Mouse (Mus musculus) v-Abl transformed pro-B cells (cell line): ENCODE data around the gene Dlgap1.

Experiments used
- in situ Hi-C, 2 experiments: fragments of 400-800 bp; cut with MboI; formaldehyde crosslinking; loops; one replicate each; pipeline ENCODE4 v1.15.1; 2025; ENCODE audit not compliant: unreplicated experiment in 2 of 2

The Dlgap1 gene

DNA sequence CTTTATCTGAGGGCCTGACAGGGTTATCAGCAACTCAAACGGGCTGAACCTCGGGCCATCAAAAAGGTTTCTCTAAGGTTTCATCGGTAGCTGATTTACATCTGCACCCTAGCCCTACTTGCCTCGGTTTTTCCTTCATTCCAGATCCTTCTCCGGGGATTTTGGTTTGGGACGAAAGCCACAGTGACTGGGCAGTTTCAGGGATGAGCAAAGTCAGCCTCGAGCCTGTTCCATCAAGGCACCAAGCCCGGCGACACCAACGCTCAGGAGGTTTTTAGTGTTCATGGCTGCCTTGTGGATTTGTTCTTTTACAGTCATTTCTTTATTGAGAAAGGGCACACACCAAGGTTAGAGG is 779.6 kb downstream of the Dlgap1 start:
- in situ Hi-C loops = loop anchor here (5.0 to 25.0 kb wide), 2 partner anchors 89 to 489 kb away; no protein-coding TSS in a partner anchor

DNA sequence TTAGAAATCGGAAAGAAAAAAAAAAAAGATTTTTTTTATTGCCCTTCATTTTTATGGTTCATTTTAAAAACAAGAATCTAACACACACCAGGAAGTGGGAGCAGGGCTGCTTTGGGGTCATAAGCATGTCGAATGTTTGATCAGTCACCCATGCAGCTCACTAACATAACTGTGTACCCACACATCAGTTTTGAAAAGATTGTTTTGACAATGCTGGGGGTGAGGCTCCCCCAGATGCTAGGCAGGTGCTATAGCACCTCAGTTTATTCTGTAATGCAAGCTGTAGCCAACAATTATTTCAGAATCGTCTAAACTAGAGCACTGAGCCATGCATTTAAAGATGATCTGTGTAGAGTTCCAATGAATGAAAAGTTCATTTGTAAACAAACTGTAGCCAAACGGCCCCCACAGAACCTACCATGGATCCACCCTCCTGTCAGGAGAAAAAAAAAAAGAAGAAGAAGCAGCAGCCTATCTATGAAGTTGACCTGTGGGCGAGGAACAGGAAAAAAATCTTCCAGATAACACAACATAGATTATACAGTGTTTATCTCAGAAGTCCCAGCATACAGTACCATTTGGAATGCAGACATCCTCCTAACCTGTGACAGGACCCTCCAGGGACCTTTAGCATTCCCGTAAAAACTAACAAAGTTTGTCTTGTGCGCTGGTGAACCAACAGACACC is 780.2 kb downstream of the Dlgap1 start:
- in situ Hi-C loops = loop anchor here (5.0 to 25.0 kb wide), 2 partner anchors 88 to 488 kb away; no protein-coding TSS in a partner anchor

DNA sequence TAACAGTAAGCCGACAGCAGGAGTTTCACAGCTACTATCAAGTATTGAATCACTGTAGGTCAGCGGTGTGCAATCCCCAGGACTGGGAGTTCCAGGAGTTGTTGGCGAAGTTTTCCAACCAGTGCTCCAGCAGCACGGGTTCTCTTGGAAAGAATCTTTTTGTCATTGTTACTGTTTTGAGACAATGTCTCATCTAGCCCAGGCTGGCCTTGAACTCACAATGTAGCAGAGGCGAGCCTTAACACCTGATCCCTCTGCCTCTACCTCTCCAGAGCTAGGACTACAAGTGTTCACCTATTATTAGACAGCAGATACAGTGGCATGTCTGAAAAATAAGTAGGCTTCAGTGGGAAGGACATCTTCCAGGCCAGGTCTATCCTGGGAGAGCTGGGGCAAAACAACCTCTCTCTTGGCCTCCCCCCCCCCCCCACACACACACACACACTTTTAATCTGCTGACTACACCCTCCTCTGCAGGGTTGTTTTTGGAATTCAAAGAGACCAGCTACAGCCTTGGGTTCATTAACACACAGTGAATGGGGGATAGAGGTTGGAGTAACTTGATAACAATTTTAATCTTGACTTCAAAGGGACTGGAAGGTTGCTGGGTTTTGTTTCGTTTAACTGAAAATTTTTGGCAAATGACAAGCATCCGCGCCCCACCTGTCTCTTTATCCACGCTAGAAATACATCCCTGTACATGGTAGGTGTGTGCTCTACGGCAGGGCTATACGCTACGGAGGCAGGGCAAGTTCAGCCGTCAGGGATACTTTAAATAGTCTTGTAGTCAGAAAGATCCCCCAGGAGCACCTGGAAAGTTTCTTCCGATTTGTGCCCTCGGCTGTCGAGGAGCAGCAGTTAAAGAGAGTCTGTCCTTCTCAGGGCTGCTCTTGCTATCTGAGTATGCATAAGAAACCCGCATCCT is 781.6 kb downstream of the Dlgap1 start:
- in situ Hi-C loops = no loop called here

DNA sequence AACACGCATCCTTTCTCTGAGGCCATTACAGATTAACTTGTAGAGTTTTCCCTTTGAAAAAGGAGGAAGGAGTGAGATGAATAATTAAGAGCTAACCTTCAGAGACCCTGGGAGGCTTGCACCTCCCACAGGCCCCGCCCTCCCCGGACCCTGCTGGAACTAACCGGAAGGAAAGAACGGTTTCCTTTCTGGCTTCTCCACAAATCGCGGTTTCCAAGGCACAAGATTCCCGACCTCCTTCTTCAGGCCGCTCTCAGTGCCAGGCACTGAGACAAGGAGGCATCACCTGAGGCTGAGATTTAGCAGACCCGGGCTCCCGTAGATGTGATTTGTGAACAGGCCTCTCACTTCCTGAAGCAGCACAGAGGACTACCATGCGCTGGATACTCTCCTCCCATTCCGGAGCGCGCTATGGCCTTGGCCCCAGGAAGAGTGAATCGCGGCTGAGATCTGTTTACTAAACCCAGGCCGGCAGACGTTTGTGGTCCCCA is 782.3 kb downstream of the Dlgap1 start:
- in situ Hi-C loops = no loop called here

DNA sequence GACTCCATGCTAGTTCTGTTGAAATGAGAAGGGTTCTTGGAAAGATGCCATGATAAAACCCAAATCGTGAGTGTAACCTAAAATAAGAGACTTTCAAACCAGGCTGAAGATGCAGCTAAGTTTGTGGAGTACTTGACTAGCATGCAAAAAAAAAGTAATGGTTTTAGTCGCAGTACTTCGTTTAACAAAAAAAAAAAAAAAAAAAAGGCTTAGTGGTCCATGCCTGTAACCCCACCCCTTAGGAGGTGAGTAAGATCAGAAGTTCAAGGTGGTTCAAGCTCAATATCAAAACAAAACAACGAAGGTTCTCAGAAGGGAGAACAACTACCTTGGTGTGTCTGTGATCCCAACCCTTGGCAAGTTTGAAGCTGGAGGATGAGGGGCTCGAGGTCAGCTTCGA is 782.8 kb downstream of the Dlgap1 start:
- in situ Hi-C loops = no loop called here

DNA sequence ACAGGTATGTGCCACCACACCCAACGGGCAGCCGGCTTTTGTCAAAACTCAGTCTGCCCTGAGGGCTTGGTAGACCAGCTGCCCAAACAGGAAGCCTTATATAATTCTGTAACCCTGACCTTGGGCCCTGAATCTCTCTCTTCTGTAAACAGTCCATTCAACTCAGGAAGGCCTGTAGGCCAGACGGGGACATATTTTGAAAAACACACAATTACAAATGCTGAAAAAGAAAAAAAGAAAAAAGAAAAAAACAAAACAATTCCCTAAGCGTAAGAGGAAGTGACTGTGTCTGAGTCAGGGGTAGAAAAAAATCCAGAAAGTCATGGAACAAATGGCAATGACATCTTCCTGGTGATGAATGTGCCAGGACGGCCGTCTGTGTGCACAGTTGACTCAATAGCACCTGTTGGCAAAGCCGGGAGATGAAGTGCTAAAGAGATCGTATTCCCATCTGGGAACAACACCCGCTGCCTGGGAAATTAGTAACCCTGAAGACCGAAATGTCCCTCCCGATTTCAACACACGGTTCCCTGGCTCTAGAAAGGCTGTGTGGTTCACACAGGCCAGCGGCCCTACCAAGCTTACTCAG is 784.7 kb downstream of the Dlgap1 start:
- in situ Hi-C loops = no loop called here

DNA sequence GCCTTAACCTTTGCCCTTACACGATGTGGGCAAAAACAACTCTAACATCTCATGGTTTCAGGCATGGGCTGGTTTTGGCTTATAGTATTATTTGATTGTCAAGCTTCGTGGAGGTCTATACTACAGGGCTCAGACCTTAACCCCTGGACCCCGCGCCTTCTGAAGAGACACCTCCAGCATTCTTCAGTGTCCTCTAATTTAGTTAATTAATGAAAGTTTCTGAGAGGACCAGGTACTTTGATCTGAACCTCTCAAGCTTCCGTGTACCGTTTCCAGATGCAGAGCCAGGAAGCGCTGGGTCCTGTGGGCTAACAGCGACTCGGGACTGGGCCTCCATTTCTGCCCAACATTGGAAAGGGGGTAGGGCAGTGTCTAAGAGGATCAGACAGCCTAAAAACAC is 785.2 kb downstream of the Dlgap1 start:
- in situ Hi-C loops = no loop called here

DNA sequence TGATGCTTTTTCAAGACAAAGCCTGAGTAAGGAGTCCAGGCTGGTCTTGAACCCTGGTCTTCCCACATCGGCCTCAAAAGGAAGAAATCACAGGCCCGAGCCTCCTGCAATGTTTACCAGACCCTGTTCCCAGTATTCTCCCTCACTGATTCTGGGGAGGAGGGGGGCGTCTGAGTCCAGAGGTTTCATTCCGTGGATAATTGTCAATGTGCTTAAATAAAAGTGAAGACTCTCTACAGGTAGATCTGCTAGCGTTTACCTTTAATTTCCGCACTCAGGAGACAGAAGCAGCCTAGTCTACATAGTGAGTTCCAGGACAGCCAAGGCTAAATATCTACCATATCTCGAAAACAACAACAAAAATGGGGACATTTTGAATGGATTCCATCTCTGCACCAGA is 785.8 kb downstream of the Dlgap1 start:
- in situ Hi-C loops = no loop called here

DNA sequence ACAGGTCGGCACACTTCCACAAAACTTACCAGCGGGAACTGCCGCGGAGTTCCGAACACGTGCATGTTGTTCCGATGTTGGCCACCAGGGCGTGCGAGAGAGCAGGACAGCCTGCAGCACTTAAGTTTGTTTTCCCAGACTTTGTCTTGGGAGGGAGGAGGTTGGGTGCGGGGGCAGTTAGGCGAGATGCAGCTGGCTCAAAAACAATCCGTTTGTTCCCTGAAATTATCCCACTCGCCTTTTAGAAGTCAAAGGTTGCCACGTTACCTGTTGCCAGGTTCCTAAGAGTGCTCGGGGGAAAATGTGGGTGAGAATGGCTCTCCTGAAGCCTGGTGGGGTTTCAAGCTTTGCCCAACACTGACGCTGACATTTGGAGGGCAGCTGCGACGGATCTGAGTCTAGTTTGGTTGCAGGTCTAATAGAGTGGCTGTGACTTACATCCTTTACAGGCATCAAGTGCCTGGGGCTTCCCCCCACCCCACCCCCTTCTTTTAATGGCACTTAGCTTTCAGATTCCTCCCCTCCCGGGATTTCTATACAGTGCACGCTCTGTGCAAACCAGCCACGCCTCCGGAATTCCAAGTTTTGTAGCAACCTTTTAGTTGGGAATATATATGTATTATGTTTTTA is 786.3 kb downstream of the Dlgap1 start:
- in situ Hi-C loops = no loop called here

DNA sequence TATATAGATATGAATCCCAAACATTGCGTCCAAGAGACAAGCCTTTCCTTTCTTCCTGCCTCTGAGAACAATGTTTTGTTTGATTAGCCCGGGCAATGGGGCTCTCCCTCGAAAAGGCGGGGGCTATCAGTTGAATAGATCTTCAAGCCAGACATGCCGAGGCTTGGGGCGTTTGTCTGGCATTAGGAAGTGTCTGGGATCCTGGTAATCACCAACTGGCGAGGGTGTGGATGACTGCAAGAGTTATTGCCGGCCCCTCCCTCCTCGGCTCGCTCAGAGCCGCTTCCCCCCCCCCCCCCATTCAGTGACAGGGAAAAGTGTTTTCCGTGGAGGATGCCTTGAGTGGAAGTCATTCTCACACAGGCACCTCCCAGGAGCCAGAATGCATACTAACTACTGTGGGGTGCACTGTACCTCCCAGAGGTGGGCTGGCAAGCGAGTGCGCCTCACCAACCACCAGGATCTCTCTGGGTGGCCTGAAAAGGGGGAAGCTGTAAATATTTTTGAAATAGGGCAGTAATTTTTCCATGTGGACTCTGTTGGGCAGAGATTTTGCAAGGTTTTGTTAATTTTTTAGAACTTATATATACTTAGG is 786.9 kb downstream of the Dlgap1 start:
- in situ Hi-C loops = no loop called here

DNA sequence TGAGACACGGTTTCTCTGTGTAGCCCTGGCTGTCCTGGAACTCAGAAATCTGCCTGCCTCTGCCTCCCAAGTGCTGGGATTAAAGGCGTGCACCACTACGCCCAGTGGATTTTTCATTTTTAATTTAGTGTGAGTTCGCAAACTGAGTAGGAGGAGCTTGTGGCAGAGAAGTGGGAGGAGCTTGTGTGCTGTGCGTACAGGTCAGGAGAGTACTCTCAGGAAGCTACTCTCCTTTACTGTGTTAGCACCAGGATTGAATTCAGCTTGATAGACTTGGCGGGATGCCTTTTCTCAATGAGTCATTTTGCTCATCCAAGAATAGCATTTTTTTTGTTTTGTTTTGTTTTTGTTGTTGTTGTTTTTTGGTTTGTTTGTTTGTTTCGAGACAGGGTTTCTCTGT is 793.1 kb downstream of the Dlgap1 start:
- in situ Hi-C loops = no loop called here

DNA sequence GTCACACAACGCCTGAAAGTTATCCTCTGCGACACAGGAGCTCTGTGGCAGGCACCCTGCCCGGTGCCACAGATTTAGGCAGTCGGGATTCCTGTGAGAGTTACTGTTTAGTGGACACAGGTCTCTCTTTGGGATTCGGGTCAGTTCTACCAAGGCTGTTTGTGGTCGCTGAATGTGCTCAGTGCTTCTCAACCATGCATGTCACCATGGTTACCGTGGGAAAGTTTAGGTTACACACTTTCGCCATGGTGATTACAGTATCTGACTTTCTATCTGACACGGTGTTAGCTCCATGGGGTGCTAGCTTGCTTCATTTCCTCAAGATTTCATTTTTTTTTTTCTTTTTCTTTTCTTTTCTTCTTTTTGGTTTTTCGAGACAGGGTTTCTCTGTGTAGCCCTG is 793.8 kb downstream of the Dlgap1 start:
- in situ Hi-C loops = no loop called here

DNA sequence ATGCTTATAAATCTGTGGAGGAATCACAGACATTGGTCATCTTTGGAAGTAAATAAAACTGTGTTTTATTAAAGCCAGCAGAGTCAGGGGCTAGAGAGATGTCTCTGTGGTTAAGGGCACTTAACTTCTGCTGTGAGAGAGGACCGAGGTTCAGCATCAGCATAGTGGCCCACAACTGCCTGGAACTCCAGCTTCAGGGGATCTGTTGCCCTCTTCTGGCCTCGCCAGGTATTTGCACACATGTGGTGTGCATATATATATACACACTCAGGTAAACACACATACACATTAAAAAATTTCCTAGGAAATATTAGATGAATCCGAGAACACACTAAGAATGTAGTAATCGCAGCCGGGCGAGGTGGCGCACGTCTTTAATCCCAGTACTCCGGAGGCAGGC is 796.5 kb downstream of the Dlgap1 start:
- in situ Hi-C loops = no loop called here

DNA sequence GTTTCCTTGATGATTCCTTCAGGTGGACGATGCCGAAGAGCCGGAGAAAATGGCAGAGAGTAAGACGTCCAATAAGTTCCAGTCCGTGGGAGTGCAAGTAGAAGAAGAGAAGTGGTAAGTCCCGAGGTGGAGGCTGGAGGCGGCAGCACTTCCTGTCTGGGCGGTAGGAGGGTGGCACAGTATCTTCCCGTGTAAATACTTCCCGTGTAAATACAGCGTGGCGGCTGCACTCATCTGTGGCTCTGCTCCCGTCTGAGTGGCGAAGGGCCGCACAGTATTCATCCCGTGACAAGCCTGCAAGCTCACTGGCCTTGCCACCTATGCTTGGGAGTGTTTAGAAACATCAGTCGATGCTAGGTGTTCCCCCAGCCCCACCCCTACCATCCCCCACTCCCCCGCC is 797.1 kb downstream of the Dlgap1 start:
- in situ Hi-C loops = no loop called here

DNA sequence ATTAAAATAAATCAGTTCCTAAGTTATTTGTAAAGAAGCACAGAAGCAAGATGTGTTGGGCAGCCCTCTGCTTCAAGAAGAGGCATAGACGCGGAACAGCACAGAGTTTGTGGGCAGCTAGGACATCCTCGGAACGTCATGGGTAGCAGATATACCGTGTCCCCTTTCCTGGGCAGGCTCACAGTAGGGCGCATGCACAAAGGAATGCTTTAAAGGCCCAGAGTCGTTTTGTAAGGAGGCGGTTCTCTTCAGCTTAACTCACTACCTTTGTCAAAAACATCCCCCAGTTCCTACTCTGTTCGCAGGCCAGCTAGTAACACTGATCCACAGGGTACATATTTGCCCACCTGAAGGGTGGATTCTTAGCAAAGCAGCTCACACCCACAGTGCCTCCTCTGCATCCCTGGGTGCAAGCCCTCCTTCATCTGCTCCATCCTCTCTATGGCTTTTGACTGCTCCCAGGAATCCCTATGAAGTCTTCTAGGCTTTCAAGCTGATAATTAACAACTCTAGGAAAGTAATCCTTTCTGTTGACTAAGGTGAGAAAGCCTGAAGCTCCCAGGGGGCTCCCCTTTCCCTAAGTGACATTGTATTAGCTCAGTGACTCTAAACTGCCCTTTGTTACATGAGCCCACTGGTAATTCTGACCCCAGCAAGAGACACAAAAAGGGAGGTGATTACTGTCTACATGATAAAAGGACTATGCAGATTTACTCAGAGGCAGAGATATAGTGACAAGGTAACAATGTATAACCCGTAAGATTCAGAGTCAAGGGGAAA is 803.4 kb downstream of the Dlgap1 start:
- in situ Hi-C loops = no loop called here

DNA sequence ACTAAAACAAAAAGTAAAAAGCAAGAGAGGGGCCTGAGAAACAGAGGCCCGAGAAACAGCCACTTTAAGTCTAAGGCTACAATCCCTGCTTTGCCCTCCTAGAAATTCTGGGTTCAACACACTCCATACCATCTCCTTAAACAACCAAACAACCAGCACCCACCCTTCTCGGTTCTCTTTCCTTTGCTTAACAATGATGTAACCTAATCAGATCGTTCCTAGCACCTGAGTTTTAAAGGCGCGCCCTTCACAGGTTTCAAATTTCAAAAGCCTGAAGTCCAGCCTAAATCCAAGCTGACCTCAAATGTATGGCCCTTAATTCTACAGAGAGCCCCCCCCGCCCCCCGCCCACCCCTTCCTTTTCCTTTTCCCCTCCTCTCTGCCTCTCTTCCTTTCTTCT is 810.9 kb downstream of the Dlgap1 start:
- in situ Hi-C loops = no loop called here

DNA sequence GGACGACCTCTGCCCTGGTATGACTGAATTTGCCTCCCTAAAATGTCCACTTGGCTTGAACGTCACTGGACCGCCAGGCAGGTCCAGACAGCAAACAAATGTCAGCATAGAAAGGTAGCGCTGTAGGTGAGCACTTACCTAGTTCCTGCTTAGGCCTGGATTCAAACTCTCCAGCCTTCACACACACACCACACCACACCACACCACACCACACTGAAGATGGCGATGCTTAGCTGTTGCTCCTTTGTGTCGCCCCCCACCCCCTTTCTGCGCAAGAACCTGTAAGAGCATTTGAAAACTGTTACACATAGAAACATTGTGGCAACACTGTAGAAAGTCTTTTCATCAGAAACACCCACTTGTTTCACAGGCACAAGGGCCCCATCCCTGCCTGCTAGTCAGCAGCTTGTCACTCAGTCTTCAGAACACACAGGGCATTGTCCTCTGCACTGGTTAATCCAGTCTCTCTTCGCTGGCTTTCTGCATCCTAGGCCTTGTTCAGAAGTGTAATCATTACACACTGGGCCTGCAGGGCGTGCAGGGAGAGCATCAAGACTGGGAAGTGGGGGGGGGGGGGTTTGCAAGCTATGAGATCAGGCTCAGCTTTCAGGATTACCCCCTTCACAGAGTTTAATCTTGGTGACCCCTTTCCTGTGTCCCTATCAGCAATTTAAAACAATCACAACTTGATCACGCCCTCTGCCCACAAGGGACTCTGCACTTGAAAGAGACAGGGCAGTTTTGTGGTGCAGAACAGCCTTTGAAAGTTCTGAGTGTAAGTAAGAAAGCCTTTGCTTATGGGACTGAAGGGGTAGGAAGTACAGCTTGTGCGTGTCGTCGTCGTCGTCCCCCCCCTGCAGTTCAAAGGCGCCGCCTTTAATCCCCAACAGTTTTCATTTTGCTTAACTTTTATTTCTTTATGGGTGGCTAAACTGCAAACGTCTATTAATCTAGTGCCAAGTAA is 812.1 kb downstream of the Dlgap1 start:
- in situ Hi-C loops = no loop called here

DNA sequence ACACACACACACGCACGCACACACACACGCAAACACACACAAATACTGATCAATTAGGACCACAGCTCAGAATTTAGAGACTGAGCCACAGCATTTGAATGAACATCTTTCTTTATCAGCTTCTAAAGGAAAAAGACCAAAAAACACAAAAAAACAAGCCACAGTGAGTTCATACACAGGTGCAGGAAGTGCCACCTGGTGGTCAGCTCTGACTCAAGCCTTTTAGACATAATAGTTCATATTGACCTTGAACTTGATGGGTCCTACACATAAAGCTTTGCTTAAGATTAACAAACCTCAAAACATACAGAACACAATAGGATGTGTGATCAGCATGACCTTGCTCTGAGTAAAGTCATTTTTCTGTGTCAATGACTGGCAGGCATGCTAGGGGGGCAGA is 814.4 kb downstream of the Dlgap1 start:
- in situ Hi-C loops = no loop called here

DNA sequence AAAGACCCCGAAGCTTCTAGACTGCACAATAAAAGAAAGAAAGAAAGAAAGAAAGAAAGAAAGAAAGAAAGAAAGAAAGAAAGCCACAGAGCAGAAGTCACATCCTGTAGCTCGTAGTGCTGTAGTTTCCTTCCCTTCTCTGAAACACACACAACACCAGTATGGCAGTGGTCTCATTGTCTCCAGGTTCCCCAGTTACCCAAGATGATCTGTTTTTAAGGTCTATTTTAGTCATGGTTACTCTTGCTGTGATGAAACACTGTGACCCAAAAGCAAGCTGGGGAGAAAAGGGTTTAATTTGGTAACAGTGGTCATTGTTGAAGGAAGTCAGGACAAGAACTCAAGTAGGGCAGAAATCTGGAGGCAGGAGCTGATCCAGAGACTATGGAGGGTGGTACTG is 818.5 kb downstream of the Dlgap1 start:
- in situ Hi-C loops = no loop called here
